Mouse (Mus musculus) embryonic facial prominence, embryonic 10.5 days (tissue): ENCODE results near the gene Exog. TPM values are rescaled to one million over a fixed set of nuclear protein-coding genes. Genes with fewer than 3 reads are reported as not detected.

Source experiments
- DNase-seq: peaks from one replicate; pipeline ENCODE4 v3.0.0-alpha.2; 2017; ENCODE audit warnings: low spot score
- H3K27ac ChIP-seq: fragments of 300-500 bp; sonication (generic); replicated peaks from 2 replicates; pipeline ENCODE4 v1.5.1; 2016; ENCODE audit warnings: mild to moderate bottlenecking
- H3K27me3 ChIP-seq: fragments of 300-500 bp; sonication (generic); replicated peaks from 2 replicates; pipeline ENCODE4 v1.6.1; 2016; ENCODE audit warnings: low read depth, mild to moderate bottlenecking; ENCODE audit not compliant: poor library complexity, severe bottlenecking
- H3K36me3 ChIP-seq: fragments of 300-500 bp; sonication (generic); replicated peaks from 2 replicates; pipeline ENCODE4 v1.6.1; 2016; ENCODE audit warnings: mild to moderate bottlenecking, moderate library complexity
- H3K4me1 ChIP-seq: fragments of 300-500 bp; sonication (generic); 2 replicates; pipeline ENCODE4 v1.6.1; 2016
- H3K4me3 ChIP-seq: fragments of 300-500 bp; sonication (generic); 2 replicates; pipeline ENCODE4 v1.5.1; 2016; ENCODE audit warnings: mild to moderate bottlenecking, moderate library complexity
- H3K9me3 ChIP-seq: fragments of 300-500 bp; sonication (generic); 2 replicates; pipeline ENCODE4 v1.6.1; 2016; ENCODE audit warnings: mild to moderate bottlenecking
- WGBS: fragments of 180-500 bp; shearing (Covaris S2); methylation state at CpG from one replicate; pipeline ENCODE4 v1.1.7; 2016; 5-methylcytosine and 5-hydroxymethylcytosine counted together
- polyA plus RNA-seq: library from polyadenylated mRNA; unstranded; fragments of >200 nt; fragmentation: Nextera tagmentation; extraction: Ambion mirVana; gene quantifications from 2 replicates; pipeline ENCODE4 v1.2.1, GENCODE M21; 2016

The Exog gene
- polyA plus RNA-seq, 1 experiment from 2014 or later: 44.2 TPM

- 0 out of 2 replicates have a peak, but pooled peaks cover 4% of the 10 kb centered on the region for H3K4me1 ChIP-seq
- DNase-seq: no peak
- H3K4me3 ChIP-seq: no peak overlapping the region
- H3K36me3 ChIP-seq: no peaks in the 10 kb centered on the region
- no peaks in the 10 kb centered on the region for H3K9me3 ChIP-seq
- H3K27ac ChIP-seq: no peak overlapping the region
- 88% methylated on average over 9 of the region's 9 CpGs for WGBS
- no peaks in the 10 kb centered on the region for H3K27me3 ChIP-seq
These were observed 51.6 kb downstream of the Exog start for GRCm38 (mm10) chr9:119496354-119496753.

DNA sequence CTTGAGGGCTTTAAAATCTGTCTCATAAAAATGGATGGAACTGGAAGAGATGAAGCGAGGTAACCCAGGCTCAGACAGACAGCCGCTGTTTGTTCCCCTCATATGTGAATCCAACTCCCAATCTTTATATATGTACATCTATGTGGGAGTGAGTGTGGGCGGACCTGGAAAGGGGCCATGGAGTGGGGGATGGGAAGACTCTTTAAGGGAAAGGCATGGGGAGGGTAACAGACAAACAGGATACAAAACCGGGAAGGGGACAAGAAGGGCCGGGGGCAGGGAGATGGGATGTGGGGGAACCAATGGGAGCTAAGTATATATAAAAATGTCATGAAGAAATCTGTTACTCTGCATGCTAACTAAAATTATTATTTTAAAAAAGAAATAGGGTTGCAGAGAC is 52.2 kb downstream of the Exog start:
- Histone ChIP-seq H3K9me3 (no peaks in the 10 kb centered on the region), H3K4me3 (no peak overlapping the region), H3K4me1 (0 out of 2 replicates have a peak, but pooled peaks cover 4% of the 10 kb centered on the region), H3K27me3 (no peaks in the 10 kb centered on the region), H3K36me3 (no peaks in the 10 kb centered on the region), H3K27ac (no peak overlapping the region)
- 73% methylated on average over 5 of the region's 5 CpGs for WGBS
- no peak for DNase-seq

GRCm38 (mm10) chr9:119497546-119498246 is 53.0 kb downstream of the Exog start:
- Histone ChIP-seq H3K27me3 (no peaks in the 10 kb centered on the region), H3K36me3 (no peaks in the 10 kb centered on the region), H3K4me1 (0 out of 2 replicates have a peak, but pooled peaks cover 4% of the 10 kb centered on the region), H3K9me3 (no peaks in the 10 kb centered on the region), H3K4me3 (no peak overlapping the region), H3K27ac (no peak overlapping the region)
- WGBS: 87% methylated on average over 15 of the region's 15 CpGs
- DNase-seq: no peak

- Histone ChIP-seq H3K9me3 (no peaks in the 10 kb centered on the region), H3K36me3 (no peaks in the 10 kb centered on the region), H3K4me1 (0 out of 2 replicates have a peak, but pooled peaks cover 4% of the 10 kb centered on the region), H3K27me3 (no peaks in the 10 kb centered on the region), H3K27ac (no peak overlapping the region), H3K4me3 (no peak overlapping the region)
- WGBS: 85% methylated on average over 9 of the region's 9 CpGs
- no peak for DNase-seq
These were observed 53.5 kb downstream of the Exog start for GRCm38 (mm10) chr9:119498247-119498607.

GRCm38 (mm10) chr9:119498885-119499284 is 54.1 kb downstream of the Exog start:
- WGBS: 80% methylated on average over 7 of the region's 7 CpGs
- Histone ChIP-seq H3K27ac (no peak overlapping the region), H3K36me3 (no peaks in the 10 kb centered on the region), H3K9me3 (no peaks in the 10 kb centered on the region), H3K4me3 (no peak overlapping the region), H3K4me1 (0 out of 2 replicates have a peak, but pooled peaks cover 4% of the 10 kb centered on the region), H3K27me3 (no peaks in the 10 kb centered on the region)
- no peak for DNase-seq

DNA sequence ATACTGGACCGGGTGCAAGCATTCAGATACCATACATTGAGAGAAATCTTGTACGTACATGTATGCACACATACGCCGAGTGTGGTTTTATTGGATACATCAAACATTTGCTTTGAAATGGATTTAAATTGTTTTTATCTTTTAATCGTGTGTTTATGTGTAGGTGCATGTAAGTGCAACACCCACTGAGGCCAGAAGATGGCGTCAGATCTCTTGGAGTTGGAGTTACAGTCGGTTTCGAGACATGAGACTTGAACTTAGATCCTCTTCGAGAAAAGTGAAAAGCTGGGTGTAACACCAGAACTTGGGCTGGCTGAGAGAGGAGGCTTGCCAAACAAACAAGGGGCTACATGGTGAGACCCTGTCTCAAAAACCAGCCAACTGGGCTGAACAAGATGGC is 58.9 kb downstream of the Exog start:
- Histone ChIP-seq H3K27me3 (no peaks in the 10 kb centered on the region), H3K4me3 (no peak overlapping the region), H3K36me3 (no peaks in the 10 kb centered on the region), H3K27ac (no peak overlapping the region), H3K4me1 (0 out of 2 replicates have a peak, but pooled peaks cover 3% of the 10 kb centered on the region), H3K9me3 (peaks cover 6% of the 10 kb centered on the region)
- 93% methylated on average over 9 of the region's 9 CpGs for WGBS
- no peak for DNase-seq

GRCm38 (mm10) chr9:119504981-119505658 is 60.4 kb downstream of the Exog start:
- H3K27ac ChIP-seq: no peak overlapping the region
- whole genome bisulfite sequencing: 66% methylated on average over 11 of the region's 11 CpGs
- no peak for DNase-seq
- no peak overlapping the region for H3K4me3 ChIP-seq
- no peaks in the 10 kb centered on the region for H3K36me3 ChIP-seq
- no peaks in the 10 kb centered on the region for H3K4me1 ChIP-seq
- H3K9me3 ChIP-seq: peaks cover 6% of the 10 kb centered on the region
- H3K27me3 ChIP-seq: no peaks in the 10 kb centered on the region

DNA sequence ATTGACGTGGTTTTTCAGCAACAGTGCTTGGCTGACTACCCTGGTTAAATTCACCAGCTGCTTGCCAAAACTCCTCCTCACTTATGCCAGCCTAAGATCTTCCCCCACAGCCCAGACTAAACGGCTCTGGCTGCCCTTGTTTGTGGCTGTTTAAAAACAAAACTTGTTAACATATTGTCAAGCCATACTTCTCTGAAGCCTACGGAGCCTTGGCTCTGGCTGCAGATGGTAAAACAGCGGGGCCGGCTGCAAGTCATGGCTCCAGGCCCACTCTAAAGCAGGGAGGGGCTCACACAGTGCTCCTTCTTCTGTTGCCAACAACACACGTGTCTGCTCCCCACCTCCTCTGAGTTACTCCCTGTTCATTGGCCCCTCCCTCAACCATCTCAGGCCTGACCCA is 66.2 kb downstream of the Exog start:
- H3K9me3 ChIP-seq: peaks cover 6% of the 10 kb centered on the region
- H3K36me3 ChIP-seq: no peaks in the 10 kb centered on the region
- no peak for DNase-seq
- WGBS: 75% methylated on average over 6 of the region's 6 CpGs
- no peak overlapping the region for H3K4me3 ChIP-seq
- peaks cover 3% of the 10 kb centered on the region for H3K27me3 ChIP-seq
- H3K27ac ChIP-seq: no peak overlapping the region
- no peaks in the 10 kb centered on the region for H3K4me1 ChIP-seq

GRCm38 (mm10) chr9:119512993-119513392 is 68.2 kb downstream of the Exog start:
- Histone ChIP-seq H3K36me3 (no peaks in the 10 kb centered on the region), H3K27ac (no peak overlapping the region), H3K9me3 (no peaks in the 10 kb centered on the region), H3K4me3 (no peak overlapping the region), H3K27me3 (peaks cover 24% of the 10 kb centered on the region), H3K4me1 (peaks cover 4% of the 10 kb centered on the region; the same call in 1 of the 2 replicates)
- 82% methylated on average over 9 of the region's 9 CpGs for WGBS
- no peak for DNase-seq

GRCm38 (mm10) chr9:119513816-119514215 is 69.1 kb downstream of the Exog start:
- DNase-seq: no peak
- H3K27me3 ChIP-seq: peaks cover 33% of the 10 kb centered on the region
- H3K4me3 ChIP-seq: no peak overlapping the region
- no peaks in the 10 kb centered on the region for H3K36me3 ChIP-seq
- H3K27ac ChIP-seq: no peak overlapping the region
- H3K9me3 ChIP-seq: no peaks in the 10 kb centered on the region
- peaks cover 4% of the 10 kb centered on the region for H3K4me1 ChIP-seq
- WGBS: 81% methylated on average over 8 of the region's 8 CpGs

DNA sequence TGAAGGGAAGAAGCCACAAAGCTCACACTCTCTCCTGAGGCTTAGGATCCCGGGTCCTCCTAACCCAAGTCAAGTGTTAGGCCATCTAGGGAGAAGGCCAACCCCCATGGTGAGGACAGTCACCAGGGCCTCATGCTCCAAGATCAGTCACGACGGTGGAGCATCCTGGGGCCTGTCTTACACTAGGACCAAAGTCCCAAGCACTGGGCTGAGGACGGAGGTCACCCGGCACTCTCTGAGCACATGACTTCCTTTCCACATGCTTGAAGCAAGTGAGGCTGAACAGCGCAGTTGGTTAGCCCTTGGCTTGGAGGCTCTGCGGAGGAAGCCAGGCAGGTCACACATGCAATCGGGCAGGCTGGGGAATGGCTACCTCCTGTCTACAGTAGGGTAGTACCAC is 70.2 kb downstream of the Exog start:
- peaks cover 40% of the 10 kb centered on the region for H3K27me3 ChIP-seq
- no peak for DNase-seq
- no peak overlapping the region for H3K27ac ChIP-seq
- H3K4me1 ChIP-seq: peaks cover 11% of the 10 kb centered on the region
- no peaks in the 10 kb centered on the region for H3K9me3 ChIP-seq
- 86% methylated on average over 8 of the region's 8 CpGs for WGBS
- no peak overlapping the region for H3K4me3 ChIP-seq
- no peaks in the 10 kb centered on the region for H3K36me3 ChIP-seq
